Mouse (Mus musculus): ENCODE measurements around the gene Lrfn2.
A peak's percentile ranks its signal among the peaks of the same experiment; 100 is the strongest.

The Lrfn2 gene

DNA sequence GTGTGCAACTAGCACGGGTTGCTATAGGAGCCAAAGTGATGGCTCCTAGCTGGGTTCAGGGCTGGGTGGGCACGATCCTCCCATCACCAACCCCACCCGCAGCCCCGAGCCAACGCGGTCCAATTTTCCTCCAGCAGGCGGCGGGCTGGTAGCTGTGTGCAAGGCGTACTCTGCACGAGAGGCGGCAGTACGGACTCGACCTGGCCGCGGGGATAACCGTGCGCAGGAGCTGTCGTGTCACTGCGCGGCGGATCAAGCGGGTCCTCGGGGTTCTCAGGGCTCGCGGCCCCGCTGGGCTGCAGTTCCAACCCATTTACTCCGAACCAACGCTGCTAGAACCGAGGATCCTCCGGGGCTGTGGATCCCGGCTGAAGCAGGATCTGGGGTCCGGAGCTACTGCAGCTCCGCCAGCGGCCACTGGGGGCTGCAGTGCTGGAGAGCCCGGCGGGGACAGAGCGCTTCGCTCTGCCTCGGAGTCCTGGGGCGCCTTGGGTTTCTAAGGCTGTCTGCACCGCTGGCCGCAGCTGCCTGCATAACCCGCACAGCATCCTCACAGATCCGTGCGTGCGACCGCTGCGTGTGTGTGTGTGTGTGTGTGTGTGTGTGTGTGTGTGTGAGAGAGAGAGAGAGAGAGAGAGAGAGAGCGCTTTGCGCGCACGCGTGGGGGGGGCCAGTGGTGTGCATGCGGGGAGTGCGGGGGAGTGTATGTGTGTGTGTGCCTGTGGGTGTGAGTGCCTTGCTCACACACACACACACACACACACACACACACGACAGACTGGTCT is at the start of gene Lrfn2:
Lrfn2 (plus strand) TSS at position 759 of the 785 bp plus-strand sequence.
- peak; percentile 73 to 81 for DNase-seq

DNA sequence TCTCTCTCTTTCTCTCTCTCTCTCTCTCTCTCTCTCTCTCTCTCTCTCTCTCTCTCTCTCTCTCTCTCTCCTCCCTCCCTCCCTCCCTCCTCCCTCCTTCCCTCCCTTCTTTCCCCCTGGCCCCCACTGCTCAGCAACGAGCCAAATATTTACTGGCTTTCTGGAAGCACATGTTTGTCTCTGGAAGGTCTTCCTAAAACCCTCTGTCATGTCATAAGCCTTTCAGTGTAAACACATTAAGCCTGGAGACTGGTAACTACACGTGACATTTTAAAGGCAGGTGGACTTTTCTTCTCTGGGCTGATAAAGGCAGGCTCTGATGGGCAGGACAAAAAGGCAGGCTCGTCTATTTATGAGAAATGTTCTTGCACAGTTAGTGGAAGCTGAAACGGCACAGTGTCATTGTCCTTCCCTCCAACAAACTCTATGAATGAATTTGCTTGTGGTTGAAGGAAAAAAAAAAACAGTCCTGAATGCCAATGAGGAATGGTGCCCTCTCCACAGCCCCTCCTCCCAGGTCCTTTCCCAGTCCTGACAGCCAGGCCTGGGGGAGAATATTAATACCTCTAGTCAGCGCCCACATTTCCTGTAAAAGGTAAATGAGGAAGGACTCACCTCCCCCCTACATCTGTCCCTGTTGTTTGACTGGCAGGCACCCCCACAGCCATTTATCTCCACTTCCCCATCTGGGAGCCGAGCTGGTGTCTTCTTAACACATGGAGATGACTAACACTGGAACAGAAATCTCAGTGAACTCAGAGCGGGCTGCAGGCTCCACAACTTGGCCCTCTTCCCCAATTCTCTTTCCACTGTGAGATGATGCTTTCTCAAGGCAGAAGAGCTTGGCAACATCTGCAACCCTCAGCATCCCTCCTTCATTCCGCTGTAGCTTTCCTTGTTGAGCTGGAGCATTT is 44.5 kb upstream of the Lrfn2 start:
- no peak for DNase-seq

- DNase-seq: no peak
Measured at GRCm38 (mm10) chr17:48905286-48906040, 26.7 kb upstream of the Lrfn2 start.

- no peak for DNase-seq
Measured at GRCm38 (mm10) chr17:48913437-48913836, 18.7 kb upstream of the Lrfn2 start.

DNA sequence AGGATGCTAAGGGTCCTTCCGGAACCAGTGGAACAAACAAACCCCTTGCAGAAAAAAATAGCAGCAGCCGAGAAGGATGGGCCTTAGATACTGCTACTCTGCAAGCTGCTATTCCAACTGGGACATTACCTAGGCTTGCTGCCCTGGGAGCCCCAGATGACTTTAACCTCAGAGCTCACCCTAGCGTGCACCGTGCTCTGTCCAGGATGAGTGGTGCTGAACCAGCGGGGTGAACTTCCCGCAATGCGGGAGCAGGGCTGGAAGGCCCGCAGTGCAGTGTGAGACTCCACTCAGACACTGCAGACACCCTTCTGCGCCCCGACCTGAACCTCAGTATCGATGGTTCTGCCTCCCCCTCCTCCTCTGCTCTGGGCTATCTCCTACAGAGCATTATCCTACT is 14.8 kb upstream of the Lrfn2 start:
- no peak for DNase-seq

- DNase-seq: no peak
Measured at GRCm38 (mm10) chr17:48918458-48918857, 13.7 kb upstream of the Lrfn2 start.

DNA sequence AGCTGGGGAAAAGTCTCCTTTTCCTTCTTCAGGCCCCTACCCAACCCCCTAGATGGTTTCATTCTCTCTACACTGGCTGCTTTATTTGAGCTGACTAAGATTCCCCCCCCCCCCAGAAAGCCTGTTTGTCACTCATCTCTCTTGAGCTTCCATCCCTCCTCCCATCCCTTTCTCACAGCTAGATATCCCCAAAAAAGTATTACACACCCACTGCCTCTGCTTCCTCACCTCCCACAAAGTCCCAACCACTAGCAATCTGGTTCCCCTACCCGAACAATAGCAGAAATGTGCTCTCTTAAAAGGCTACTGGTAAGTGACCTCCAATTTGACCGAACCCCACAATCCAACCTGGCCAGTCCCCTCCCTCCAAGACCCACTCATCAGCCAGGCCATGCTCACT is 9.3 kb upstream of the Lrfn2 start:
- DNase-seq: no peak

- DNase-seq: no peak
Measured at GRCm38 (mm10) chr17:48925426-48925825, 6.8 kb upstream of the Lrfn2 start.

DNA sequence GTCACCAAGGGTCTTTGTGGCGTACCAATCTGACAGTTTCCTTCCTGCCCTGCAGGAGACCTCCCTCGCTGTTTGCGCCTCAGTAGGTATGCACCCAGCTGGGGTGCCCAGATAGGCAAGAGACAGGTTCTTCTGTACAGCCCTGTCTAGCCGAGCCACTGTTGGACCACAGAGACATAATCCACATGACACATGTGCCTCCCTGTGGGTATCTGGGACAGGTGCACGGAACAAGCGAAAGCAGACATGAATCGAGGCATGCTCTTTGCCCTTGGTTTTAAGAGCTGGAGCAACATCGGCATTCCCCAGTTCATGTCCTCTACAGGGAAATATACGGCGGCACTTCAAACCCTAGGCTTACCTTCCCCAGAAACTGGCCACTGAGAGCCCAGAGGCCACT is 1.2 kb upstream of the Lrfn2 start:
- no peak for DNase-seq

GRCm38 (mm10) chr17:48932406-48932906 is 277 bp downstream of the Lrfn2 start:
- DNase-seq: peak in 1 of 2 experiments; percentile 23

GRCm38 (mm10) chr17:48932916-48933315 is 737 bp downstream of the Lrfn2 start:
- DNase-seq: no peak

GRCm38 (mm10) chr17:48935201-48935600 is 3.0 kb downstream of the Lrfn2 start:
- no peak for DNase-seq

DNA sequence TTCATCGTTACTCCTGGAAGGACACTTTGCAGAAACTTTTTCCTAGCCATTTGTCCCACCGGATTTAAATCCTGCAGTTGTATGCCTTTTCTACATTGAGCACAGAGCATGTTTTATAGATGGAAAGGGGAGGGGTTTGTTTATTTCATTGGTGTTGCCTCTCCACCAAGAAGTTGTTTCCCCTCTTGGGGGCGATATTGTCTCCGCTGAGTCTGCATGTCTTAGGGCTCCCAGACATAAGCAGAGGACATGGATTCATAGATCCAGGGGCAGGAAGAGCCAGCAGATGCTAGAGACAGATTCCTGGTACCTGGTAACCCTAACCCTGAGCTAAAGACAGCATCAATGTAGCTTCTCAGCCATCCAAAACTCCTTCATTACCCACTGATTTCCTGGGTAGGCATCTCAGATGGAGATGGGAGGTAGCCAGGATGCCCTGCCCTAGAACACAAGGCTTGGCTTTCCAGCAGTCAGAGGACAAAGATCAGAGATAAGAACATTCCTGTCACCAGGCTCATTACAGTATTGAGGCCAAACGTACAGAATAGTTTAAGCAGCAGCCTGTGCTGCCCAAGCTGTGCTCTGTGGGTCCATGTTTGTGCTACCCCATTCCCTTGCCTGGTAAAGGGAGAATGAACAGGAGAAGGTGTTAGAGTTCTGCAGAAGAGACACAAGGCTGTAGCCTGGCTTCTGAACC is 4.4 kb downstream of the Lrfn2 start:
- DNase-seq: no peak

DNA sequence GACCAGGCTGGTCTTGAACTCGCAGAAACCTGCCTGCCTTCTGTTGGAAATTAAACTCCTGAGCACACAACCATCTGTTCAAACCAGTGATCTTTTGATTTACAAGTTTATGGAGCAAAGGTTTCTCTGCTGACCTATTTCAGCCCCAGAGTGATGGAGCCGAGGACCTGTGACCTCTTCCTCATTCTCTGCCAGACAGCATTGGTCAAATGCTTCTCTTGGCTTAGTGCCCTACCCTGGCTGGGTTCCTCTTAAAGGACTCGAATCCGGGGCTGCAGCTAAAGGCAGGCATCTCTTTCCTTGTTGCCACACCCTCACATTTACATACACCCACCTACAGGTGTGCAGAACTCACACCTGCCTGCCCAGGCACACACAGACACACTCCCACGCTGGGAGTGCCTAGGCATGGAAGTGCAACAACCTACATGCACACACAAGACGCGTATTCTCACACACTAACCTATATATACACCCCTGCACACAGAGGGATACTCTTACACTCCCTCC is 6.6 kb downstream of the Lrfn2 start:
- DNase-seq: no peak

GRCm38 (mm10) chr17:48946315-48946714 is 14.1 kb downstream of the Lrfn2 start:
- peak; percentile 66 to 71 for DNase-seq

- no peak for DNase-seq
Measured at GRCm38 (mm10) chr17:48946765-48947164, 14.6 kb downstream of the Lrfn2 start.

DNA sequence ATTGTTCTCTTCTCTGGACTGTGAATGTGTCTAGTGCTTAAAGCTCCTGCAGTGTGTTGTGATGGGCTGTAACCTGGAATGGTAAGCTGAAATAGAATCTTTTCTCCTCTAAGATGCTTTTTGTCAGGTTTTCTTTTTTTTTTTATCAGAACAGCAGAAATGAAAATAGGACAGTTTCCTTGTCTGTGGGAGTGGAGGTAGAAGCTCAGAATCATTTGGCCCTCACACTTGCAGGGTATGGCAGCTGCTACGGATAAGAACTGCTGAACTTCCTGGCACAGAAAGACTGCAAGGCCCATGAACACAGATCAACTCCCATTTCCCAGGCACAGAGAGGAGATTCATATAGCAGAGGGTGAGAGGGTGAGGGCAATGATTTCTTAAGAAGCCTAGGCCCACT is 19.1 kb downstream of the Lrfn2 start:
- DNase-seq: no peak

GRCm38 (mm10) chr17:48956033-48956631 is 24.0 kb downstream of the Lrfn2 start:
- no peak for DNase-seq

DNA sequence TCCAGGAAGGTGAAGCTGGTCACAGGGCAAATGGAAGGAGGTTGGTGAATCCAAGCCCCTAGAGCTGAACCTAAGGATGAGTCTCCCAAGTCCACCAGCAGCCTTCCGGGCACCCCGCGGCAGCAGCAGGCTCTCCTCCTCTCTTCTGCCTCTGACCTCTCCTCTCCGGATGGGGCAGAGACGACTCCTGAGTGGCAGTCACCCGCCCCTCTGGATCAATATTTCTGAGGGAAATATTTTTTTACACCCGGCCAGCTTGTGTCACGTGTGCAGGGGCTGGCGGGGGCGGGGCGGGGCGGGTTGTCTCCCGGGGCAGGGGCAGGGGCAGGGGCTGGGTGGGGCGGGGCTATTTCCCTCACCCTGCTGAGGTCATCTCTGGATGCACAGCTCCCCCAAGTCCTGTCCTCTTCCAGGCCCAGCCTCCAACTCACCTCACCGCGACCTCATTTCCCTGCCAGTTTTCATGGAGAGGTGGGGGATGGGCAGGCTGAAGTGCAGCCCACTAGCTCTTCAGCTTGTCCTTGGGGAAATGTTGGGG is 28.1 kb downstream of the Lrfn2 start:
- no peak for DNase-seq

- no peak for DNase-seq
Measured at GRCm38 (mm10) chr17:48962646-48963045, 30.5 kb downstream of the Lrfn2 start.

GRCm38 (mm10) chr17:48963740-48964139 is 31.6 kb downstream of the Lrfn2 start:
- DNase-seq: no peak

Measured in cerebellum, adult 18-20 months (tissue).